Mouse (Mus musculus) embryonic fibroblast, embryonic 13.5 days (primary cell): Measurements from ENCODE around the gene Rere.

Experiments
- CTCF ChIP-seq: IDR thresholded peaks from 2 replicates; pipeline ENCODE4 v1.5.1; 2011; ENCODE audit warnings: mild to moderate bottlenecking, control low read depth, low read length, moderate library complexity, borderline replicate concordance; ENCODE audit not compliant: insufficient read depth
- POLR2A ChIP-seq: IDR thresholded peaks from 2 replicates; pipeline ENCODE4 v1.6.1; 2011; ENCODE audit warnings: low read depth, mild to moderate bottlenecking, control low read depth, low read length, moderate library complexity

GRCm38 (mm10) chr4:150587597-150588299 lies 306.3 kb downstream of the Rere start:
- TF ChIP-seq CTCF, result no peak
- no peak for TF ChIP-seq POLR2A
